Mouse (Mus musculus): ENCODE data around the gene Pfkm.

DNA sequence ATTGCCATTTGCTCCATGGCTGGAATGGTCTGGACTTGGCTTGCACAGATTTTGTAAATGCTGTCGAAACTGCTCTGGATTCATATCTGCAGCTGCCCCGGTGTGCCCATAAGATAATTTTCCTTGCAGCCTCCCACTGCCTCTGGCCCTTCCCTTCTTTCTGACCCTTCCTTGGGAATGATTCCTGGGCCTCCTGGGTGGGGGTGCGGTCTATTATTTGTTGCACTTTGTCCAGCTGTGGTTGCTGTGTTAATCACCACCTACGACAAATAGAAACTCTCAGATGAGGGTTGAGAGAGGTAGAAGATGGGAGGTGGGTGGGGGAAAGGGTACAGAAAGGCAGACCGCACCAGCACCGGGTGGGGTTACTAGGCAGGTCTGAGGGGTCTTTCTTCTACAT is 14.8 kb downstream of the Pfkm start:
- TF ChIP-seq POLR2A (IDR thresholded peaks at IDR 0.05; ENCODE audit: extremely low read depth, insufficient read depth, low read length) (no peak), CTCF (IDR thresholded peaks at IDR 0.05; ENCODE audit: extremely low read depth, insufficient read depth, low read length) (no peak)

Measured in cortical plate, adult 2 months (tissue).